Mouse (Mus musculus): ENCODE measurements around the gene Csf2rb.
"Not testable (repeated sequence)": the region's sequence is repeated elsewhere in the genome, so short reads cannot be mapped to it uniquely, and the experiment has no call there.

GRCm38 (mm10) chr15:78318338-78319171 is 7.0 kb upstream of the Csf2rb start:
- not testable (repeated sequence) for TF ChIP-seq POLR2A, EP300 (IDR thresholded peaks at IDR 0.05; ENCODE audit: insufficient read depth, low read depth, low read length)
